Mouse (Mus musculus) kidney, adult 2 months (tissue): Measurements from ENCODE around the gene Hpn.

Source experiments
- CTCF ChIP-seq: fragments of 200-500 bp; conservative IDR thresholded peaks from 2 replicates; pipeline ENCODE4 v1.5.1; 2011; ENCODE audit warnings: low read depth, mild to moderate bottlenecking, control low read depth, low read length, moderate library complexity, mixed read lengths; ENCODE audit not compliant: insufficient read depth, insufficient read length
- POLR2A ChIP-seq: fragments of 200-500 bp; IDR thresholded peaks from one replicate; pipeline ENCODE4 v1.6.1; 2011; ENCODE audit warnings: low read depth, low read length, control low read depth

GRCm38 (mm10) chr7:31079670-31080069, 35.4 kb downstream of the Hpn start:
- TF ChIP-seq CTCF, result no peak
- no peak for TF ChIP-seq POLR2A
